Mouse (Mus musculus): ENCODE measurements at regions not wholly inside any gene's neighbourhood (a gene's known extent, or its start where the extent isn't known, plus 50 kb on each side); places are given as distances from the start of the nearest gene placed in this dataset.

DNA sequence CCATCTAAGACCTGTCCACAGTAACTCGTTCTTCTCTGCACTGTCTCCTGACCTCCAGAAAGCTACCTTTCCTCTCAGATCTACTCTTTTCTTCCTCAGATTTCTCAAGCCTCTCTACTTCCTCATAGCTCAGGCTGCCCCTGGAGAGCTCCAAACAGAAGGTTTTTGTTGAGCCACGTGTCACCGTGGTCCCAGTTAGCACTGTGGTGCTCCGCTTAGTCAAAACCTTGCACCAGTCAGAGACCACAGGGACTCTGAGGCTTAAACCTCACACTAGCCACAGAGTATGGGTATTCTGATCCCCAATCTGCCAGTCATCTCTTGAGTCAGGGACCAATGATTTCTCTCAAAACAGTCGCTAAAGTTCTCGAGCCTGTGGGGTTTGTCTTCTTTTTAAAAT lies 59.0 kb upstream of the Adam6b start:
- TF ChIP-seq CTCF (IDR thresholded peaks at IDR 0.05; ENCODE audit: insufficient read depth, low read depth, low read length): no peak
- no peak for TF ChIP-seq POLR2A (IDR thresholded peaks at IDR 0.05; ENCODE audit: insufficient read depth, low read depth, low read length)
